Mouse (Mus musculus) forebrain, postnatal 0 days (tissue): ENCODE measurements around the gene Itih2. TPM values are rescaled to one million over a fixed set of nuclear protein-coding genes. Genes with fewer than 3 reads are reported as not detected.
A peak's percentile ranks its signal among the peaks of the same experiment; 100 is the strongest.

Source experiments
- ATAC-seq: fragments of 200-750 bp; cut with Nextera tagmentation; 2 replicates; pipeline ENCODE4 v1.8.0; 2017; ENCODE audit warnings: mild to moderate bottlenecking, moderate library complexity
- DNase-seq: peaks from one replicate; pipeline ENCODE4 v3.0.0-alpha.2; 2015
- H3K27ac ChIP-seq: fragments of 300-500 bp; sonication (generic); 2 replicates; pipeline ENCODE4 v1.5.1; 2014; ENCODE audit warnings: low read depth, mild to moderate bottlenecking, antibody characterized with exemption, low read length, moderate library complexity, mixed read lengths
- H3K27me3 ChIP-seq: fragments of 300-500 bp; sonication (generic); 2 replicates; pipeline ENCODE4 v1.6.1; 2014; ENCODE audit warnings: mild to moderate bottlenecking, low read length, mixed read lengths; ENCODE audit not compliant: insufficient read depth
- H3K36me3 ChIP-seq: fragments of 300-500 bp; sonication (generic); 2 replicates; pipeline ENCODE4 v1.6.1; 2014; ENCODE audit warnings: mild to moderate bottlenecking, moderate library complexity; ENCODE audit not compliant: insufficient read depth
- H3K4me1 ChIP-seq: fragments of 300-500 bp; sonication (generic); 2 replicates; pipeline ENCODE4 v1.6.1; 2014; ENCODE audit warnings: antibody characterized with exemption; ENCODE audit not compliant: insufficient read depth
- H3K4me2 ChIP-seq: fragments of 300-500 bp; sonication (generic); 2 replicates; pipeline ENCODE4 v1.6.1; 2014; ENCODE audit warnings: low read depth, mild to moderate bottlenecking, moderate library complexity
- H3K4me3 ChIP-seq: fragments of 300-500 bp; sonication (generic); 2 replicates; pipeline ENCODE4 v1.5.1; 2014; ENCODE audit warnings: low read depth, low read length, mixed read lengths
- H3K9ac ChIP-seq: fragments of 300-500 bp; sonication (generic); 2 replicates; pipeline ENCODE4 v1.6.1; 2014; ENCODE audit warnings: mild to moderate bottlenecking
- H3K9me3 ChIP-seq: fragments of 300-500 bp; sonication (generic); 2 replicates; pipeline ENCODE4 v1.6.1; 2016; ENCODE audit warnings: low read length
- CTCF ChIP-seq: sonication (generic); IDR thresholded peaks from 2 replicates; pipeline ENCODE4 v1.5.1; 2016; ENCODE audit warnings: antibody characterized with exemption, control low read depth, low read depth
- WGBS: fragments of 180-500 bp; shearing (Covaris S2); extraction: QIAGEN DNeasy Blood & Tissue Kit; methylation state at CpG from one replicate; pipeline ENCODE4 v1.1.7; 2014; 5-methylcytosine and 5-hydroxymethylcytosine counted together
- polyA plus RNA-seq: library from polyadenylated mRNA; unstranded; fragments of >200 nt; fragmentation: Nextera tagmentation; extraction: Ambion mirVana; gene quantifications from 2 replicates; pipeline ENCODE4 v1.2.1, GENCODE M21; 2015
- total RNA-seq: library from RNA; depleted of rRNA; stranded (reverse); fragments of >200 nt; gene quantifications from 2 replicates; pipeline ENCODE4 v1.2.3, GENCODE M21; 2014

Gene Itih2
- total and polyA plus RNA-seq, 2 experiments from 2014 or later: 3.5 to 9.1 TPM

DNA sequence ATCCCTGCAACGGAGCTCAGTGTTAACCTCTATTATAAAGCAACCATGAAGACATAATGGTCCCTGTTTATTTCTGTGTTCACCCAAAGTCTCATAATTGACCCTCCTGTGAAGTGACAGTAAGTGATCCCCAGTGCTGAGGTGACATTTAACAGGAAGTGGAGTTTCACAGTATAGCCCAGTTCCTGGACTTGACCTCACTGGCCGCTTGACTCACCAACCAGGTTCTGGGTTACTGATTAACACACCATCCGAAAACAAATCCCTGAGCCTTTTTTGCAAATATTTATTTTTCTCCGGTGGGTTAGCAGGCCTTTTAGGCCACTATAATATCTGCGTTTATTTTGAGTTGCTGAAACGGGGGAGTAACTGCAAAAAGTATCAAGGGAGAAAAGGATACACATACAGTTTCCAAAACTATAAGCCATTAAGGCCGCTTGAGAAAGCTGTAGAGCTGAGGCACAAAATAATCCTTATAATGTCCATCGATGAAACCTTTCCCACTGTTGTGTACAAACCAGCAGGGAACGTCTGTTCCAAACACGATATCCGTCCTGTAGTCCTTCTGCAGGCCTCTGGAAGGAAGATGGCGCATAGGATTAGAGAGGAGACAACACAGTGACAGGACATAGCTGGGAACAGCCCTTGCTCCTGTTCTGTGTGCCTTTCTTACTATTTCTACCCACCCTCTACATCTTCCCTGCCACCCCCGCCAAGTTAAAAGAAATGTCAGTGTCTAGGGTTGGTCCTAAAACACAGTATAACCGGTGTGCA, 36.7 kb downstream of the Itih2 start:
- Histone ChIP-seq H3K9ac (no peak overlapping the region), H3K4me3 (no peak overlapping the region), H3K27ac (no peak overlapping the region), H3K27me3 (no peaks in the 10 kb centered on the region), H3K4me2 (no peak overlapping the region), H3K9me3 (no peaks in the 10 kb centered on the region), H3K4me1 (no peaks in the 10 kb centered on the region), H3K36me3 (peaks cover 28% of the 10 kb centered on the region)
- 91% methylated on average over 14 of the region's 14 CpGs for WGBS
- DNase-seq: no peak
- TF ChIP-seq CTCF: no peak
- ATAC-seq: no peak

GRCm38 (mm10) chr2:10087256-10087850, 43.8 kb downstream of the Itih2 start:
- Histone ChIP-seq H3K4me2 (no peak overlapping the region), H3K9ac (no peak overlapping the region), H3K27me3 (no peaks in the 10 kb centered on the region), H3K27ac (no peak overlapping the region), H3K36me3 (peaks cover 36% of the 10 kb centered on the region), H3K9me3 (no peaks in the 10 kb centered on the region), H3K4me1 (no peaks in the 10 kb centered on the region), H3K4me3 (no peak overlapping the region)
- TF ChIP-seq CTCF: no peak
- 84% methylated on average over 8 of the region's 8 CpGs for WGBS
- ATAC-seq (no peak), DNase-seq (no peak)

DNA sequence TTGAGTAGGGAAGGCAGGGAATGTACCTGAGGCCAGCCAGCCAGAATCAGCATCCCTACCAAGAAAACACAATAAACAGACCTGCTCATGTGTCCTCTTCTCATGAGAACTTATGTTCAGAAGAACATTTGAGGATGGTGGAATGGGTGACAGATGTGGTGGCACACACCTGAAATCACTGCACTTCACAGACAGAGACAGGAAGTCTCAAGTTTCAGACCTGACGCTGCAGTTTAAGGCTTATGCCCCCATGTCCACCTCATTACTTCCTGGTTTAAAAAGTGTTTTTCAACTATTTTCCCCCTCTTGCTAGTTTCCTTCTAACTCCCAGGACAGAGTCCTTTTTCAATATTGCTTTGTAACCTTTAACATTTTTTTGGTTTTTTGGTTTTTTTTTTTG, 48.5 kb downstream of the Itih2 start:
- H3K27me3 ChIP-seq: no peaks in the 10 kb centered on the region
- peaks cover 24% of the 10 kb centered on the region for H3K4me1 ChIP-seq
- ATAC-seq (no peak), DNase-seq (no peak)
- H3K27ac ChIP-seq: no peak overlapping the region
- H3K4me3 ChIP-seq: no peak overlapping the region
- H3K36me3 ChIP-seq: peaks cover 12% of the 10 kb centered on the region; the same call in 1 of the 2 replicates
- WGBS: 84% methylated on average over 1 of the region's 1 CpGs
- no peak overlapping the region for H3K4me2 ChIP-seq
- H3K9me3 ChIP-seq: no peaks in the 10 kb centered on the region
- TF ChIP-seq CTCF: no peak
- no peak overlapping the region for H3K9ac ChIP-seq

- Histone ChIP-seq H3K4me2 (peak overlapping the region; percentile 65), H3K27ac (no peak overlapping the region), H3K27me3 (no peaks in the 10 kb centered on the region), H3K4me3 (peak overlapping the region; percentile 93), H3K4me1 (peaks cover 28% of the 10 kb centered on the region), H3K9me3 (no peaks in the 10 kb centered on the region), H3K36me3 (peaks cover 5% of the 10 kb centered on the region; the same call in 1 of the 2 replicates), H3K9ac (peak overlapping the region; percentile 98; the same call in 1 of the 2 replicates)
- ATAC-seq (no peak), DNase-seq (no peak)
- 91% methylated on average over 5 of the region's 5 CpGs for WGBS
- no peak for TF ChIP-seq CTCF
Measured at GRCm38 (mm10) chr2:10081453-10082080, 49.6 kb downstream of the Itih2 start.

GRCm38 (mm10) chr2:10080310-10081010, 50.7 kb downstream of the Itih2 start, which contains the start of the genes Atp5c1 and Kin:
Atp5c1 (minus strand) TSS chr2:10080510.
Kin (plus strand) TSS chr2:10080593.
- H3K27me3 ChIP-seq: no peaks in the 10 kb centered on the region
- peak within 1 kb of the TSS; percentile 98 for H3K9ac ChIP-seq
- peak within 1 kb of the TSS; percentile 93 for H3K4me3 ChIP-seq
- peak; percentile 76 for TF ChIP-seq CTCF
- H3K4me1 ChIP-seq: peaks cover 28% of the 10 kb centered on the region
- peak within 1 kb of the TSS; percentile 65 for H3K4me2 ChIP-seq
- under 1% methylated on average over 61 of the region's 61 CpGs for WGBS
- DNase-seq: peak; percentile 99
- H3K9me3 ChIP-seq: no peaks in the 10 kb centered on the region
- H3K27ac ChIP-seq: peak within 1 kb of the TSS; percentile 97
- peak; percentile 99 for ATAC-seq
- no peaks in the 10 kb centered on the region; the same call in 1 of the 2 replicates for H3K36me3 ChIP-seq

DNA sequence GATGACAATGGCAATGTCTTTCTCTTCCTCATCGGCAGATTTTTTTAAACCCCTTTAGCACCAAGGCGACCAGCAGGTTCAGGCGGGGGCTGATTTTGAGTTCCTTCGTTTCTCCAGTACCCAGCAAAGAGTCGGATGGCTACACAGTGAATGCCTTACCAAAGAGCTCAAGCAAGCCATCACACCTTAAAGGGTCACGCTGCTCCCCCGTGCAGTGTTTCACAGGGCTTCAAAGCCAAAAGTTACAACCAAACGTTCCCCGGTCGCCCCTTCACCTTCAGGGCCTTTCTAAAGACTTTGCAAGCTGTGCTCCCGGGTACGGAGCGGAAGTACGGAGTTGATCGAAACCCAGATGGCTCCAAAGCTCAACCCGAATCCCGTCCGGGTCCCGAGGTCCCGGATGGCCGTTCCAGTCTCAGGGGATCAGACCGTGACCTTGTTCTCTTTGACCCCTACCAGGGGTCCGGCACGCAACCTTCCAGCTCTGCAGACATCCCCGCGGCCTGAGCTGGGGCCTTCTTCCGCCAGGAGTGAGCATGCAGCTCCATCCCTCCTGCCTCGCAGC, 51.4 kb downstream of the Itih2 start:
- Histone ChIP-seq H3K9me3 (no peaks in the 10 kb centered on the region), H3K36me3 (no peaks in the 10 kb centered on the region; the same call in none of the 2 replicates), H3K4me2 (peak overlapping the region; percentile 65), H3K4me1 (peaks cover 28% of the 10 kb centered on the region), H3K9ac (peak overlapping the region; percentile 98), H3K27me3 (no peaks in the 10 kb centered on the region), H3K27ac (peak overlapping the region; percentile 97), H3K4me3 (peak overlapping the region; percentile 93)
- 3% methylated on average over 28 of the region's 28 CpGs for WGBS
- no peak for TF ChIP-seq CTCF
- ATAC-seq (no peak; the same call in 1 of the 2 replicates), DNase-seq (no peak)
